Mouse (Mus musculus): ENCODE measurements at regions not wholly inside any gene's neighbourhood (a gene's known extent, or its start where the extent isn't known, plus 50 kb on each side); places are given as distances from the start of the nearest gene placed in this dataset.

- no peak for DNase-seq (ENCODE audit: low read depth, low spot score)
Observed at GRCm38 (mm10) chr6:81564295-81564694, 359.2 kb upstream of the Gcfc2 start.

- DNase-seq (ENCODE audit: low read depth, low spot score) = no peak
Observed at GRCm38 (mm10) chr6:81586441-81587117, 336.9 kb upstream of the Gcfc2 start.

GRCm38 (mm10) chr6:81589727-81590126 lies 333.7 kb upstream of the Gcfc2 start:
- no peak for DNase-seq (ENCODE audit: low read depth, low spot score)

GRCm38 (mm10) chr6:81595926-81596325 lies 327.5 kb upstream of the Gcfc2 start:
- no peak for DNase-seq (ENCODE audit: low read depth, low spot score)

- no peak for DNase-seq (ENCODE audit: low read depth, low spot score)
Observed at GRCm38 (mm10) chr6:81608637-81609036, 314.8 kb upstream of the Gcfc2 start.

GRCm38 (mm10) chr6:81611980-81612379 lies 311.5 kb upstream of the Gcfc2 start:
- no peak for DNase-seq (ENCODE audit: low read depth, low spot score)

- DNase-seq (ENCODE audit: low read depth, low spot score) = no peak
Observed at GRCm38 (mm10) chr6:81618018-81618417, 305.5 kb upstream of the Gcfc2 start.

GRCm38 (mm10) chr6:81621028-81621427 lies 302.4 kb upstream of the Gcfc2 start:
- DNase-seq (ENCODE audit: low read depth, low spot score) = no peak

GRCm38 (mm10) chr6:81622714-81623113 lies 300.8 kb upstream of the Gcfc2 start:
- DNase-seq (ENCODE audit: low read depth, low spot score) = no peak

- DNase-seq (ENCODE audit: low read depth, low spot score) = no peak
Observed at GRCm38 (mm10) chr6:81625016-81625415, 298.5 kb upstream of the Gcfc2 start.

GRCm38 (mm10) chr6:81633586-81633985 lies 289.9 kb upstream of the Gcfc2 start:
- DNase-seq (ENCODE audit: low read depth, low spot score) = no peak

- DNase-seq (ENCODE audit: low read depth, low spot score) = no peak
Observed at GRCm38 (mm10) chr6:81647615-81648375, 275.7 kb upstream of the Gcfc2 start.

GRCm38 (mm10) chr6:81651856-81652255 lies 271.6 kb upstream of the Gcfc2 start:
- no peak for DNase-seq (ENCODE audit: low read depth, low spot score)

- no peak for DNase-seq (ENCODE audit: low read depth, low spot score)
Observed at GRCm38 (mm10) chr6:81655205-81655604, 268.3 kb upstream of the Gcfc2 start.

- no peak for DNase-seq (ENCODE audit: low read depth, low spot score)
Observed at GRCm38 (mm10) chr6:81660478-81661395, 262.7 kb upstream of the Gcfc2 start.

- no peak for DNase-seq (ENCODE audit: low read depth, low spot score)
Observed at GRCm38 (mm10) chr6:81668944-81669343, 254.5 kb upstream of the Gcfc2 start.

- DNase-seq (ENCODE audit: low read depth, low spot score) = no peak
Observed at GRCm38 (mm10) chr6:81673316-81673715, 250.2 kb upstream of the Gcfc2 start.

GRCm38 (mm10) chr6:81697284-81697683 lies 226.2 kb upstream of the Gcfc2 start:
- DNase-seq (ENCODE audit: low read depth, low spot score) = no peak

GRCm38 (mm10) chr6:81698173-81698572 lies 225.3 kb upstream of the Gcfc2 start:
- no peak for DNase-seq (ENCODE audit: low read depth, low spot score)

GRCm38 (mm10) chr6:81714867-81715266 lies 208.6 kb upstream of the Gcfc2 start:
- no peak for DNase-seq (ENCODE audit: low read depth, low spot score)

GRCm38 (mm10) chr6:81716371-81716770 lies 207.1 kb upstream of the Gcfc2 start:
- DNase-seq (ENCODE audit: low read depth, low spot score) = no peak
